Mouse (Mus musculus) intestine, embryonic 15.5 days (tissue): ENCODE measurements at regions not wholly inside any gene's neighbourhood (a gene's known extent, or its start where the extent isn't known, plus 50 kb on each side); places are given as distances from the start of the nearest gene placed in this dataset.

Experiments used
- ATAC-seq: fragments of 200-750 bp; cut with Nextera tagmentation; 2 replicates; pipeline ENCODE4 v1.8.0; 2017; ENCODE audit warnings: moderate TSS enrichment, moderate library complexity
- H3K27ac ChIP-seq: fragments of 300-500 bp; sonication (generic); 2 replicates; pipeline ENCODE4 v1.5.1; 2015; ENCODE audit warnings: mild to moderate bottlenecking, inconsistent platforms
- H3K27me3 ChIP-seq: fragments of 300-500 bp; sonication (generic); replicated peaks from 2 replicates; pipeline ENCODE4 v1.6.1; 2015; ENCODE audit warnings: inconsistent platforms
- H3K36me3 ChIP-seq: fragments of 300-500 bp; sonication (generic); 2 replicates; pipeline ENCODE4 v1.6.1; 2015; ENCODE audit warnings: inconsistent platforms
- H3K4me1 ChIP-seq: fragments of 300-500 bp; sonication (generic); replicated peaks from 2 replicates; pipeline ENCODE4 v1.6.1; 2015; ENCODE audit warnings: inconsistent platforms
- H3K4me2 ChIP-seq: fragments of 300-500 bp; sonication (generic); replicated peaks from 2 replicates; pipeline ENCODE4 v1.6.1; 2015; ENCODE audit warnings: mild to moderate bottlenecking, inconsistent platforms
- H3K4me3 ChIP-seq: fragments of 300-500 bp; sonication (generic); replicated peaks from 2 replicates; pipeline ENCODE4 v1.5.1; 2015; ENCODE audit warnings: inconsistent platforms
- H3K9ac ChIP-seq: fragments of 300-500 bp; sonication (generic); 2 replicates; pipeline ENCODE4 v1.6.1; 2015; ENCODE audit warnings: inconsistent platforms
- H3K9me3 ChIP-seq: fragments of 300-500 bp; sonication (generic); 2 replicates; pipeline ENCODE4 v1.6.1; 2016; ENCODE audit warnings: inconsistent platforms
- WGBS: fragments of 180-500 bp; shearing (Covaris S2); methylation state at CpG from one replicate; pipeline ENCODE4 v1.1.7; 2015; 5-methylcytosine and 5-hydroxymethylcytosine counted together

DNA sequence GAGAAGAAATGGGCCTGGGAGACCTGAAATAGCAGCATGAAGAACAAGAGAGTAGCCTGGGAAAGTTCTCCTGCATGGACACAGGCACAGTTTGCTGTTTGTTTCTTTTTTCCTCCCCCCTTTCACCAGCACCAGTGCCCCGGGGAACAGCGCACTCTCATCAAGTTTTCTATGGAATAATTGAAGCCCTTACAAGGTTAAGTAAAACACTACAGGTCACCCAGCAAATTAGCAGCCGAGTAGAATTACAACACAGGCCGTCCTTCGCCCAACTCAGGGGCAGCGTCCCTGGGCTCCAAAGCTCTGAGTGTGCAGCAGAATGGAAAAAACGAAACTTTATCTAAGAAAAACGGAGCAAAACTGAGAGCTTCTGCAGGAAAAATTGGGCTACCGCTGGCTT lies 381.6 kb upstream of the Jarid2 start:
- ATAC-seq, result no peak
- Histone ChIP-seq H3K9me3 (no peaks in the 10 kb centered on the region), H3K27me3 (no peaks in the 10 kb centered on the region), H3K4me2 (no peak overlapping the region), H3K27ac (no peak overlapping the region), H3K9ac (no peak overlapping the region), H3K4me3 (no peak overlapping the region), H3K4me1 (no peaks in the 10 kb centered on the region), H3K36me3 (no peaks in the 10 kb centered on the region)
- 75% methylated on average over 9 of the region's 9 CpGs for whole genome bisulfite sequencing

DNA sequence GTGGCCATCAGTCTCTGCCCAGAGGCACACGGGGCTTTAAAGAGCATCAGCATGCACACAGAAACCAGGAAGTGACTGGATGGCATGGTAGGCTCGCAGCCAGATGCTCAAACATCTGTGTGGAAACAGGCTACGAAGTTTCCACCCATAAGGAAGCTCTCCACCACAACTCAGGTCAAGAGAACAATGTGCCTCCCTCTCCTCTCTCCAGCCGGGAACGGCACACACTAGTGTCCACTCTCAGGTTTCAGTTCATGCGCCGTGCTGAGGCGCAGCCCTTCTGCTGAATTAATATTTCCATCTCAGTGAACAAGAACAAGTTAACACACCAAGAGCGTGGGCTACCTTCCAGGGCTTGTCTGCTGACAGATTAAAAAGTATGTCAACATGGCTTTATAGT lies 375.4 kb upstream of the Jarid2 start:
- Histone ChIP-seq H3K9me3 (no peaks in the 10 kb centered on the region), H3K27me3 (no peaks in the 10 kb centered on the region), H3K36me3 (no peaks in the 10 kb centered on the region), H3K9ac (no peak overlapping the region), H3K4me2 (no peak overlapping the region), H3K4me1 (peaks cover 8% of the 10 kb centered on the region; the same call in 1 of the 2 replicates), H3K27ac (no peak overlapping the region), H3K4me3 (no peak overlapping the region)
- WGBS, result 55% methylated on average over 9 of the region's 9 CpGs
- ATAC-seq, result no peak

DNA sequence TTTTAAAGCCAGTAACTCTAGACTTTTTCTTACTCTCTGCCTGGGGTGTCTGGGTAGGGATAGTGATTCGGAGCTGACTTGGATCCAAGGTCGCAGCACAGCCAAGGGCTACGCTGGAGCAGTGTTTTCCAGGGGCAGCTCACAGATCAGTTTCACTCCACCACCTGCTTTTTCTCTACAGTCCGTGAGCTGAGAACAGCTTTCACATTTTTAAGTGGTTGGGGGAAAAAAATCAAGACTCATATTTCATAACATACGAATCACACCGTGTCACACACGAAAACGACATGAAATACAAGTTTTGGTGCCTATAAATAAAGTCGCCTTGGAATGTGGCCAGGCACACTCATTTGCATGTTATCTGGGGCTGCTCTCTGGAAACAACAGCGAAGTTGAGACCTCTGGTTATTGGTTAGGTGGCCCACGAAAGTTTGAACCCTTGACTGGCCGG lies 373.5 kb upstream of the Jarid2 start:
- no peak overlapping the region for H3K4me2 ChIP-seq

DNA sequence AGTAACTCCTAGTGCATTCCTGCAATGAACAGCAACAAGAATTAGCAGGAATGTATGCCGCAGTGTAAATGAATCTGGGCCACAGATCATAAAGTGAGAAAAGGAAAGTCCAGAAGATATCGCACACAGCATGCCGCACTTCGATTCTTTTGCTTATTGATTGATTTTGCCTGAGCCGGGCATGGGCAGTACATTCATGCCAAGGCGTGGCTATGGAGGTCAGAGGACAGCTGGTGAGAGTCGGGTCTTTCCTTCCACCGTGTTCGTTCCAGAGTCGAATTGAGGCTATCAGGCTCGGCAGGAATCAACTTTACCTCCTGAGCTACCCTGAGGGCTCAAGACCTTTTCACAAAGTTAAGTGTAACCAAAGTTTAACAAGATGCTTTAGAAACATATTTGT lies 372.3 kb upstream of the Jarid2 start:
- WGBS, result 73% methylated on average over 11 of the region's 11 CpGs
- H3K27me3 ChIP-seq, result no peaks in the 10 kb centered on the region
- H3K4me3 ChIP-seq, result no peak overlapping the region
- no peaks in the 10 kb centered on the region for H3K36me3 ChIP-seq
- H3K9me3 ChIP-seq, result no peaks in the 10 kb centered on the region
- H3K4me2 ChIP-seq, result no peak overlapping the region
- ATAC-seq, result no peak
- H3K27ac ChIP-seq, result no peak overlapping the region
- peaks cover 8% of the 10 kb centered on the region; the same call in 1 of the 2 replicates for H3K4me1 ChIP-seq
- no peak overlapping the region for H3K9ac ChIP-seq

More for the DNA sequence above, 373.5 kb upstream of the Jarid2 start:
- Histone ChIP-seq H3K9ac (no peak overlapping the region), H3K27ac (no peak overlapping the region), H3K9me3 (no peaks in the 10 kb centered on the region), H3K4me3 (no peak overlapping the region), H3K4me1 (peaks cover 8% of the 10 kb centered on the region; the same call in 1 of the 2 replicates), H3K36me3 (no peaks in the 10 kb centered on the region), H3K27me3 (no peaks in the 10 kb centered on the region)
- 38% methylated on average over 12 of the region's 12 CpGs for WGBS
- ATAC-seq, result no peak

DNA sequence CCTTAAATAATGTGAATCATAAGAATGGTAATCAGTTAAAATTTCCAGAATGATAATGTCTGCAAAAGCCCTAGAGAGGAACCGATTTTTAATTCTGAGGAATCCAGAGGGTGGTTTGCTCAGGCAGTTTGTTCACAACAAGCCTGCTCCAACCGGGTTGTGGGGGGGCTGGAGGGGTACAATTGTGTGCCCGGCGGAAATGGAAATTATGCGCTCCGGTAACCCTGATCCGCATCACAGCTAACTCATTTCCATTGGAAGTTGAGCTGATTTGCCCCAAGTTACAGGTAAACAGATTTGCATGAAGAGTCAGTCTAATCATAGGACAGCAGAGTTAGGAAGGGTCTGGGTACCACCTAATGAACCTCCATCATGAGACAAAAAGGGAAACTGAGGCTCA lies 369.9 kb upstream of the Jarid2 start:
- H3K4me2 ChIP-seq, result no peak overlapping the region
- no peak for ATAC-seq
- 87% methylated on average over 7 of the region's 7 CpGs for WGBS
- H3K9ac ChIP-seq, result no peak overlapping the region
- H3K4me3 ChIP-seq, result no peak overlapping the region
- no peak overlapping the region for H3K27ac ChIP-seq
- H3K36me3 ChIP-seq, result no peaks in the 10 kb centered on the region
- no peaks in the 10 kb centered on the region for H3K27me3 ChIP-seq
- H3K4me1 ChIP-seq, result peaks cover 5% of the 10 kb centered on the region; the same call in 1 of the 2 replicates
- no peaks in the 10 kb centered on the region for H3K9me3 ChIP-seq

DNA sequence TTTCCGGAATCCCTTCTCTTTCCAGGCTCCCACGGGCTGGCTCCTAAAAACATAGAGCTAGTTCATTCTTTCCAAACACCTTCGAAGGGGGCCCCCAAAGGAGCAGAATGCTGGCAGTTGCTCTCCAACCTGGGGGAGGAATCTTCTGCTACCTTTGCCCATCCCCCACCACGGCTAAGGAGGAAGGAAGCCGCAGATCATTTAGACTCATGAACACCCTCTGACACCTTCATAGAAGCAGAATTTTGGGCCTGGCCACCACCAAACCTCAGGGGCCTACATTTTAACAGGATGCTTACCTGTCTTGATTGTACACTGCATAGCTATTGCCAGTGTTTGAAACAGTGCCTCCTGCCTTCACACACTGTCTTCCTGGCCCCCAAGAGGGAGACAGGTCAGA lies 369.3 kb upstream of the Jarid2 start:
- no peaks in the 10 kb centered on the region for H3K36me3 ChIP-seq
- WGBS, result 71% methylated on average over 5 of the region's 5 CpGs
- H3K9ac ChIP-seq, result no peak overlapping the region
- H3K4me3 ChIP-seq, result no peak overlapping the region
- no peaks in the 10 kb centered on the region for H3K27me3 ChIP-seq
- H3K27ac ChIP-seq, result no peak overlapping the region
- peaks cover 5% of the 10 kb centered on the region; the same call in 1 of the 2 replicates for H3K4me1 ChIP-seq
- no peak for ATAC-seq
- no peaks in the 10 kb centered on the region for H3K9me3 ChIP-seq
- H3K4me2 ChIP-seq, result no peak overlapping the region

DNA sequence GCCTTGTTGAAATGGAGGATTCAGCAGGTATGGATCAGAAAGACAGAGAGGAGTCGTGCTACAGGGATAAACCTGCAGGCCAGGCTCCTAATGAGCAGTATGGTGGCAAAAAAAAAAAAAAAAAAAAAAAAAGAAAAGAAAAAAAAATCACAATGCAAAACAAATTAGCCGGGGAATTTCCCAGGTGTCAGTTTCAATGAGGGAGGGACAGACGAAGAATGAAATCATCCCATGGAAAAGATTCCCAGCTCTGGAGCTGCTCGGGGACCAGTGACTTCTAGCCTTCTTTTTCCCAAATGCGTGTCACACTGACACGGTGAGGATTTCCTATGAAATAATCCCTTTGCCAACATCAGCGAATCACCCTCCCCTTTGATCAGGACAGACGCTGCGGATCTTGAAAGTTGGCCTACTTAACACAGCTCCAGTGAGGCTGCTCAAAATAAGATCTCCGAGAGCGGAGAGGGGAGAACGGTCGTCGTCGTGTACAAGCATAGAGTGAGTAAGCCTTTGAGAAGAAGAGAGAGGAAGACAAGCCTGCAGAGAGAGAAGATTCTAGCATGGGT lies 368.5 kb upstream of the Jarid2 start:
- H3K4me1 ChIP-seq, result peaks cover 5% of the 10 kb centered on the region; the same call in 1 of the 2 replicates
- H3K4me3 ChIP-seq, result no peak overlapping the region
- H3K27me3 ChIP-seq, result no peaks in the 10 kb centered on the region
- H3K9ac ChIP-seq, result no peak overlapping the region
- no peak overlapping the region for H3K4me2 ChIP-seq
- ATAC-seq, result no peak
- WGBS, result 74% methylated on average over 15 of the region's 15 CpGs
- H3K9me3 ChIP-seq, result no peaks in the 10 kb centered on the region
- no peak overlapping the region for H3K27ac ChIP-seq
- no peaks in the 10 kb centered on the region for H3K36me3 ChIP-seq

DNA sequence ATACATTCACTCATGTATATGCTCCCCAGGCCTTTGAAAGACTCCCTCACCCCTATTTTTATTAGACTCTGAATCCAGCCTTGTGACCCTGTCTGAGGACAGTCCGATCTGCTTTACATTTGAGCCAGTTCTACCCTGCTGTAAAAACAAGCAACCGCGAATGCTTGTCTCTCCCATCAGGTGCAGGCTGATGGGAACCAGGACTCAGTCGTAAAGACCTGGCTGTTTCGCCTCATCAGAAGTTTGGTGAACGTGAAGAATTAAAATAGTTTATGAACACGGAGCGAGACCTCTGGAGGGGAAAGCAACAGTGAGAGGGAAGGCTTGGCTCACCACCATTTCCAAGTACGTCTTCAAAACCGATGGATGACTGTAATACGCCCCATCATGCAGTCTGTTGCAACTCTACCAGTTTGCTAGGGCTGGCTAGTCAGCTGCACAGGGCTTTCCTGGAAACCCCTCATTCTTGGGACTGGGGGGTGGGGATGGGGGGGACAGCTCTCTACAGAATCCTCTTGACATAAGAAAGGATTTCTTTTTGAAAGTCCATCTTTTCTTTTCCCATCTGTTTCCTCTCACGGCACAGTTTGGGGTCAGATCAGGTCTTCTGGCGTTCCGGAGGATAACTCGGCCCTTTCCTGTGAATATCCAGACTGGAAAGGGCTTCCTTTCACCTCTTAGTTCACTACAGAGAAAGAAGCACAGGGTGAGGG lies 366.8 kb upstream of the Jarid2 start:
- no peak overlapping the region for H3K27ac ChIP-seq

DNA sequence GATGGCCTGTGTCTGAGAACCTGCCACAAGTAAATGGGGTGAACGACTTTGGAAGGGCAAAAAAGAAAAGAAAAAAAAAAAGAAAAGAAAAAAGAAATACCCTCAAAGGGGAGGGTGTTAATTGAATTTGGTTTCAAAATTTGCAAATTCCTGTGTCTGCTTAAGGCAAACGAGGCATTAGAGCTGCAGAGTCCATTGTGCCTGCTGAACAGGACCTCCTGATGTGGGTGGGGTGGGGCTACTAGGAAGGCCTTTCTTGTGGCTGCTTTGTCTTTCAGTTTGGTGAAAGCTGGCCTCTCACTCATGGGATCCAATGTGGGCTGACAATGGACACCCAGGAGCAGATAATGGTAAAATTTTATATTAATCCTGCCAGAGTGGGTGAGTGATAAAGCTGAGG lies 366.3 kb upstream of the Jarid2 start:
- WGBS, result 39% methylated on average over 2 of the region's 2 CpGs
- Histone ChIP-seq H3K9me3 (no peaks in the 10 kb centered on the region), H3K4me1 (no peaks in the 10 kb centered on the region), H3K4me2 (no peak overlapping the region), H3K27ac (no peak overlapping the region), H3K4me3 (no peak overlapping the region), H3K27me3 (no peaks in the 10 kb centered on the region), H3K9ac (no peak overlapping the region), H3K36me3 (no peaks in the 10 kb centered on the region)
- no peak for ATAC-seq

More for the DNA sequence above, 366.8 kb upstream of the Jarid2 start:
- no peak overlapping the region for H3K4me3 ChIP-seq
- no peak for ATAC-seq
- H3K36me3 ChIP-seq, result no peaks in the 10 kb centered on the region
- no peak overlapping the region for H3K4me2 ChIP-seq
- 48% methylated on average over 15 of the region's 15 CpGs for WGBS
- H3K27me3 ChIP-seq, result no peaks in the 10 kb centered on the region
- H3K4me1 ChIP-seq, result no peaks in the 10 kb centered on the region
- H3K9me3 ChIP-seq, result no peaks in the 10 kb centered on the region
- no peak overlapping the region for H3K9ac ChIP-seq

DNA sequence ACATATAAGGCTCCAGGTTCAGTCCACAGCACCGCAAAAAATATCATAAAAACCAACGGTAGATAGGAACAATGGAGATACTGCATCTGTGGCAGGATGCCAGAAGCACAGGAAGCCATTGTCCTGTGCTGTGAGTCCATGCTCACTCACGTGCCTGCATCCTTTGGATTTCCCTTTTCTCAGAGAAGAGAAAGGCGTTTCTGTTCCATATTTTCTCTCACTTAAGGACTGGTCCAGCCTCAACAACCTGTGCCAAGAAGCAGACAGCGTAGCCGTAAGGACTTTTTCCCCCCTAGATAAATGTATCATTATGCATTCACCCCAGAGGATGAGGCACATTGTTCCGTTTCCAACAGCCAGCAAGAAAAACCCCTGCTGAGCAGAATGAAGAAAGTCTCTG lies 360.0 kb upstream of the Jarid2 start:
- Histone ChIP-seq H3K27ac (no peak overlapping the region), H3K27me3 (no peaks in the 10 kb centered on the region), H3K4me2 (no peak overlapping the region), H3K9me3 (no peaks in the 10 kb centered on the region), H3K9ac (no peak overlapping the region), H3K36me3 (no peaks in the 10 kb centered on the region), H3K4me3 (no peak overlapping the region), H3K4me1 (no peaks in the 10 kb centered on the region)
- WGBS, result 78% methylated on average over 7 of the region's 7 CpGs
- no peak for ATAC-seq

DNA sequence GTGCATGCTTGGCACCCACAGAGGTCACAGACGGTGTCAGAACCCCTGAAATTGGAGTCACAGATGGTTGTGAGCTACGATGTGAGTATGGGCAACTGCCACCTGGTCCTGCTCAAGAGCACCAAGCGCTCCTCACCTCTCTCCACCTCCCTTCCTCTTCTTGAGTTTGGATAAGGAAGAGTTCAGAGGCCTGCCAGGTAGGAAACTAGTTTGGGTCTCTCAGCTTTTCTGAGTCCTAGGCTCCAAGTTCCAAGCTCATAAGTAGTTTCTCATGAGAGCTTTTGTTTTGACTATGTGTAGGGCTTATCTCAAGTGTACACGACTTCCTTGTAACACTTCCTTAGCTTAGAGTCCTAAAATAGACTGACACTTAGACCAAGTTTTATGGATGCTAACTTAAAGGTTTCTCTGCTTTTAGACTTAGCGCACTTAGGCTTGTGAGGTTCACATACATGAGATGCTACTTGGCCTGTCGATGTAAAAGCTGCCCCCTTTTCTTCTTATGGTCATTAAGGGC lies 356.9 kb upstream of the Jarid2 start:
- Histone ChIP-seq H3K27me3 (no peaks in the 10 kb centered on the region), H3K9ac (no peak overlapping the region), H3K27ac (no peak overlapping the region), H3K36me3 (no peaks in the 10 kb centered on the region), H3K9me3 (no peaks in the 10 kb centered on the region), H3K4me3 (no peak overlapping the region), H3K4me2 (no peak overlapping the region), H3K4me1 (0 out of 2 replicates have a peak, but pooled peaks cover 5% of the 10 kb centered on the region)
- WGBS, result 78% methylated on average over 6 of the region's 6 CpGs
- ATAC-seq, result no peak

DNA sequence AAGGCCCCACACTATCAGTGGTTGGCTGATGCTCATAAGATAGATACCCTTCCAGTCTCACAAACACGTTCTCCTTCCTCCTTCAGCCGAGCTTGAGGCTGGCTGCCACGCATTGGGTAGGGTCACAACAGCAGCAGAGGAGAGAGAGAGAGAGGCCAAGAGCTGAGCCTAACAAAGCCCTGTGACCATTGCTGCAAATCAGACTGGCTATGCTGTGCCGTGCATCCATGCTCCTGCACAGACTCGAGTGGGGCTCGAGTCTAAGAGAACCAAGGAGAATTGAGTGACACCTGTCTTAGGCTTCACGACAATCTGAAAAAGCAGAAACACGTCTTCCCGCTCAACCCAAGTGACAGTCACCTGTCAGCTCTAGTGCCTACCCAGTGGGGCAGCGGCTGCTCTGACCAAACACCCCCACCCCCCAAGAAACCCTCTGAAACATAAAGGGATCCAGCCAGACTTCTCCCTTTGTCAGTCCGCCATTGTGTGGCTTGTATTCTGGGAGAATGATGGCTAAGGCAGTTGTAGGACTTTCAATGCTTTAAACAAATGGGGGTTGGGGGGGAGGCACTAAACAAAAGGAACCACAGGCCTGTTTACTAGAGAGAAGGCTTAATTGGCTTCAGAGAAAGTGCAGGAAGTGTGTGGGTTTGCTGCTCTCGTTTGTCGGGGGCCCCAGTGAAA lies 353.7 kb upstream of the Jarid2 start:
- 0 out of 2 replicates have a peak, but pooled peaks cover 5% of the 10 kb centered on the region for H3K4me1 ChIP-seq
- no peak overlapping the region for H3K4me2 ChIP-seq
- H3K9ac ChIP-seq, result no peak overlapping the region
- H3K9me3 ChIP-seq, result no peaks in the 10 kb centered on the region
- H3K4me3 ChIP-seq, result no peak overlapping the region
- H3K36me3 ChIP-seq, result no peaks in the 10 kb centered on the region
- no peak overlapping the region for H3K27ac ChIP-seq
- no peaks in the 10 kb centered on the region for H3K27me3 ChIP-seq
- no peak for ATAC-seq
- WGBS, result 64% methylated on average over 13 of the region's 13 CpGs
